Mouse (Mus musculus) small intestine, adult 2 months (tissue): ENCODE data around the gene Sco1.

ENCODE experiments used
- CTCF ChIP-seq: fragments of 200-500 bp; IDR thresholded peaks from 2 replicates; pipeline ENCODE4 v1.5.1; 2012; ENCODE audit warnings: low read depth, mild to moderate bottlenecking, control low read depth, inconsistent platforms, low read length, moderate library complexity, mixed read lengths; ENCODE audit not compliant: insufficient replicate concordance, insufficient read length; ENCODE audit errors: extremely low read depth
- POLR2A ChIP-seq: fragments of 200-500 bp; IDR thresholded peaks from 2 replicates; pipeline ENCODE4 v1.6.1; 2012; ENCODE audit warnings: low read depth, mild to moderate bottlenecking, control low read depth, inconsistent platforms, low read length, moderate library complexity

DNA sequence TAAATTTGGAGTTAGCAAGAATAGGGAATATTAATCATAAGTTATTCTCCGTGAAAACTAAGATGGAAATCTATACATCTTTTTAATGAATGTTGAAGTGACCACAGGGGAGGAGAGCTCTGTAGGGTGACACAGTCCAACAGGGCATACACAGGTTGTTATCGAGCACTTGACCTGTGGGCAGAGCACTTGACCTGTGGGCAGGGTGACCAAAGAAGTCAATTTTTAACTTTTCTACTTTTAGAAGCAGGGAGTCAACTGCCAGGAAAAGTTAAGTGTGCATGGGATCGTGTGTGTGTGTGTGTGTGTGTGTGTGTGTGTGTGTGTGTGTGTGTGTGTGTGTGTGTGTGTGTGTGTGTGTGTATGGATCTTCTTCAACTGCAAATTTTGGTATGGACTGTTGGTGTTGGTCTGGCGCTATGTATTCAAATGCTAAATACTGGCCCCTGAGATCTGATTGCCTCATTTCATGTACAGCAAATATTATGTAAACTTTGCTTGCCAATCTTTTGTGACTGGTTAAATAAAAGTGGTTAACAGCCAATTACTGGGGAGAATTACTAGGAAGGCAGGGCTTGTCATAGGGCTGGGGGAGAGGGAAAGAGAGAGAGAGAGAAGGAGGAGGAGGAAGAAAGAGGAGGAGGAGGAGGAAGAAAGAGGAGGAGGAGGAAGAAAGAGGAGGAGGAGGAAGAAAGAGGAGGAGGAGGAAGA, 17.5 kb upstream of the Sco1 start:
- TF ChIP-seq CTCF (no peak), POLR2A (no peak)
